Mouse (Mus musculus): ENCODE data around the gene Mgat1. TPM values are rescaled to one million over a fixed set of nuclear protein-coding genes. Genes with fewer than 3 reads are reported as not detected.

Mgat1 gene
- total RNA-seq, 2 experiments from 2014 or later = 54.4 to 57.0 TPM

Other genes with a start within 250 kb of the Mgat1 start
- 1 to 10 TPM in 1 of 2 experiments, under 1 TPM in 1; 0.86 to 1.5 TPM for gene 9930111J21Rik2, start 192.9 kb upstream of the Mgat1 start, total RNA-seq (2021)
- under 1 TPM; 0.45 to 0.62 TPM for gene Tgtp2, start 180.0 kb upstream of the Mgat1 start, total RNA-seq (2021)
- under 1 TPM; 0.33 to 0.44 TPM for gene Ifi47, start 167.6 kb upstream of the Mgat1 start, total RNA-seq (2021)
- gene Olfr1396, start 129.3 kb upstream of the Mgat1 start, total RNA-seq (2021) = not detected
- not detected for gene Olfr1395, start 101.9 kb upstream of the Mgat1 start, total RNA-seq (2021)
- not detected for gene Olfr1394, start 89.8 kb upstream of the Mgat1 start, total RNA-seq (2021)
- gene Btnl9, start 57.0 kb upstream of the Mgat1 start, total RNA-seq (2021) = not detected
- gene Zfp62, start 40.9 kb upstream of the Mgat1 start, total RNA-seq (2021) = 10 to 100 TPM; 37.9 to 39.3 TPM
- not detected for gene Olfr1393, start 34.1 kb downstream of the Mgat1 start, total RNA-seq (2021)
- gene Olfr1392, start 41.1 kb downstream of the Mgat1 start, total RNA-seq (2021) = not detected
- not detected for gene Olfr10, start 60.5 kb downstream of the Mgat1 start, total RNA-seq (2021)
- not detected for gene Olfr1391, start 78.6 kb downstream of the Mgat1 start, total RNA-seq (2021)
- gene Olfr1390, start 91.0 kb downstream of the Mgat1 start, total RNA-seq (2021) = not detected
- gene Olfr1389, start 178.9 kb downstream of the Mgat1 start, total RNA-seq (2021) = not detected
- under 1 TPM; 0.42 to 0.59 TPM for gene Olfr1388, start 192.4 kb downstream of the Mgat1 start, total RNA-seq (2021)
- gene Olfr1387, start 211.2 kb downstream of the Mgat1 start, total RNA-seq (2021) = not detected
- not detected for gene Olfr1386, start 220.9 kb downstream of the Mgat1 start, total RNA-seq (2021)
- not detected for gene Olfr1385, start 244.9 kb downstream of the Mgat1 start, total RNA-seq (2021)

Measured in layer of hippocampus, postnatal 25 days (tissue).